Mouse (Mus musculus): ENCODE measurements at regions not wholly inside any gene's neighbourhood (a gene's known extent, or its start where the extent isn't known, plus 50 kb on each side); places are given as distances from the start of the nearest gene placed in this dataset.

DNA sequence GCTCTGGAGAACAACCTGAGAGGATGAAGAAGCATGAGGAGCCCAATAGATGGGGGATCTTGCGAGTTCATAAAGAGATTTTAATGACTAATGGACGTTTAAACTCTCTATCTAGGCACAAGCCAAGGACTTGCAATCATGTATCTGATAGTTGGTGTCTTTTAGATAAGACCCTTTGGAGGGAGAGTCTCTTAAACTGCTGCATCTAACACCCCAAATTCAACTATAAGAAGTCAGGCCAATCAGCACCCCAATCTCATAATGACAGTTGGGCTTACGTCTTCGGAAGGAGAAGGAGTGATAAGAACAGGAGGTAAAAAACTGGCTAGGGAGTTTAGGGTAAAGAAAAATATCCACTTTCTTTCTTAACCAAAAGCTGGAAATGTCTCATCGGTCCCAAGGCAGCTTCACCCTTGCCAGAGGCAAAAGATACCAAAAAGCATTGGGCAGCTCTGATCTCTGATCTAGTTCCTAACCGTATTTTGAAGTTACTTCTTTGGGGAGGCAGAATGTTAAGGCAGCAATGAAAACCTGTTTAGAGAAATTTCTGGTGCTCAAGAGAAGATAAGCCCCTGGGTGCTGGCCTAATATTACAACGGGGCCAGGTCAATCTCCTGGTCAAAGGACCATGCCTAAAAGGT, 173.6 kb upstream of the Atp2b1 start:
- TF ChIP-seq CTCF (IDR thresholded peaks at IDR 0.05): no peak
- no peaks in the 10 kb centered on the region for H3K27me3 ChIP-seq
- ChIA-PET CTCF (no interaction called here), POLR2A (no interaction called here)
- in situ Hi-C loops (cut with MboI; ENCODE audit: low pct_unique_long_range_greater_than_20kb): no loop called here
- ATAC-seq (no peak), DNase-seq (ENCODE audit: low read depth, low spot score) (no peak)

- ChIA-PET CTCF (no interaction called here), POLR2A (no interaction called here)
- TF ChIP-seq CTCF (IDR thresholded peaks at IDR 0.05): no peak
- ATAC-seq (no peak), DNase-seq (ENCODE audit: low read depth, low spot score) (no peak)
- H3K27me3 ChIP-seq: no peaks in the 10 kb centered on the region
- in situ Hi-C loops (cut with MboI; ENCODE audit: low pct_unique_long_range_greater_than_20kb): no loop called here
These were observed 172.8 kb upstream of the Atp2b1 start for GRCm38 (mm10) chr10:98741398-98741797.

GRCm38 (mm10) chr10:98742822-98743605, 171.2 kb upstream of the Atp2b1 start:
- CTCF ChIA-PET: interaction anchor here (0.9 kb wide), 1 partner anchor 222 kb away, joined by 3 read pairs; no protein-coding TSS in a partner anchor
- POLR2A ChIA-PET: interaction anchor here (0.6 kb wide), 1 partner anchor 20 kb away, joined by 3 read pairs; no protein-coding TSS in a partner anchor
- ATAC-seq: no peak
- in situ Hi-C loops (cut with MboI; ENCODE audit: low pct_unique_long_range_greater_than_20kb): no loop called here
- H3K27me3 ChIP-seq: no peaks in the 10 kb centered on the region
- TF ChIP-seq CTCF (IDR thresholded peaks at IDR 0.05): no peak
- no peak for DNase-seq (ENCODE audit: low read depth, low spot score)

DNA sequence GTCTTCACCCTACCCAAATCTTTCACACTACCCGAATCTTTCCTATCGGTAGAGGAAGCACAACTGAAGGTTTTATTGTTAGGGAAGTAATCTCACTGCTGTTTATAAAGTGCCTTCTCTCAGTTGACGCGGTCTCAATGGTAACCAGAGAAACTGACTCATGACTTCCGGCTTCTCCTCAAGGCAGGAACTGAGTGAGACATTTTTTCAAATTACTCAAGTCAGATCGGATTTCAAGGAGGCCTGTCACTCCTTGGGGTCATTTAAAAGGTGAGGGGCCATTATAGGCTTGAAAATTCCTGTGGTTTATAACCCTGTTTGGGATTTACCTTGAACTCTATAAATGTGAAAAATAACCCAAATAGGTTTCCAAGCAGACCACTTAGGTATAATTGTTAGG, 170.0 kb upstream of the Atp2b1 start:
- no peak for TF ChIP-seq CTCF (IDR thresholded peaks at IDR 0.05)
- no peaks in the 10 kb centered on the region for H3K27me3 ChIP-seq
- ATAC-seq: no peak
- in situ Hi-C loops (cut with MboI; ENCODE audit: low pct_unique_long_range_greater_than_20kb): no loop called here
- DNase-seq (ENCODE audit: low read depth, low spot score): no peak
- ChIA-PET CTCF (interaction anchor here (0.9 kb wide), 1 partner anchor 223 kb away, joined by 3 read pairs; no protein-coding TSS in a partner anchor), POLR2A (interaction anchor here (0.6 kb wide), 1 partner anchor 17 kb away, joined by 4 read pairs; no protein-coding TSS in a partner anchor)

DNA sequence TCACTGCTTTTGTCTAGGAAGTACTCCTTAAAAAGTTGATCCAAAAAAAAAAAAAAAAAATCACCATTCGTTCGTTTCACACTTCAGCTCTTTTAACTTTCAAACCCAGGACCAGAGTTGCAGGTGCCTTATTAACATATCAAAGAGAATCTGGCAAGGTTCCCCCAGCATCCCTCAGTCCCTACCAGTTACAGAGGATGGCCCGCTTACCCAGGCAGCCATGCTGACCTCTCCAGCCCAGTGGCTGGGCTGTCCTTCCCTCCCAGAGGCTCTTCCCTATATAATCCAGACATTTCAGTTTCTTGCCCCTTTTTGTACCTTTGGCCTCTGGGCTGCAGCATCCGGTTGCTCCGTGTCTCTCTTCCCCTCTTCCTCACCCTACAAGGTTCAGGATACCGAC, 169.5 kb upstream of the Atp2b1 start:
- ChIA-PET CTCF (no interaction called here), POLR2A (no interaction called here)
- no peaks in the 10 kb centered on the region for H3K27me3 ChIP-seq
- DNase-seq (ENCODE audit: low read depth, low spot score) (no peak), ATAC-seq (no peak)
- in situ Hi-C loops (cut with MboI; ENCODE audit: low pct_unique_long_range_greater_than_20kb): no loop called here
- TF ChIP-seq CTCF (IDR thresholded peaks at IDR 0.05): no peak

GRCm38 (mm10) chr10:98745409-98745808, 168.8 kb upstream of the Atp2b1 start:
- DNase-seq (ENCODE audit: low read depth, low spot score) (no peak), ATAC-seq (no peak)
- in situ Hi-C loops (cut with MboI; ENCODE audit: low pct_unique_long_range_greater_than_20kb): no loop called here
- H3K27me3 ChIP-seq: no peaks in the 10 kb centered on the region
- ChIA-PET POLR2A (no interaction called here), CTCF (no interaction called here)
- TF ChIP-seq CTCF (IDR thresholded peaks at IDR 0.05): no peak

GRCm38 (mm10) chr10:98745861-98746260, 168.3 kb upstream of the Atp2b1 start:
- DNase-seq (ENCODE audit: low read depth, low spot score) (no peak), ATAC-seq (no peak)
- no peaks in the 10 kb centered on the region for H3K27me3 ChIP-seq
- ChIA-PET CTCF (no interaction called here), POLR2A (no interaction called here)
- TF ChIP-seq CTCF (IDR thresholded peaks at IDR 0.05): no peak
- in situ Hi-C loops (cut with MboI; ENCODE audit: low pct_unique_long_range_greater_than_20kb): no loop called here

GRCm38 (mm10) chr10:98748856-98749583, 165.2 kb upstream of the Atp2b1 start:
- no peak for ATAC-seq
- peak; percentile 71 for DNase-seq (ENCODE audit: low read depth, low spot score)
- POLR2A ChIA-PET: no interaction called here
- CTCF ChIA-PET: interaction anchor here (0.6 to 0.8 kb wide), 2 partner anchors 104 to 105 kb away, joined by 3 read pairs; no protein-coding TSS in a partner anchor
- no peak for TF ChIP-seq CTCF (IDR thresholded peaks at IDR 0.05)
- in situ Hi-C loops (cut with MboI; ENCODE audit: low pct_unique_long_range_greater_than_20kb): no loop called here
- no peaks in the 10 kb centered on the region for H3K27me3 ChIP-seq

DNA sequence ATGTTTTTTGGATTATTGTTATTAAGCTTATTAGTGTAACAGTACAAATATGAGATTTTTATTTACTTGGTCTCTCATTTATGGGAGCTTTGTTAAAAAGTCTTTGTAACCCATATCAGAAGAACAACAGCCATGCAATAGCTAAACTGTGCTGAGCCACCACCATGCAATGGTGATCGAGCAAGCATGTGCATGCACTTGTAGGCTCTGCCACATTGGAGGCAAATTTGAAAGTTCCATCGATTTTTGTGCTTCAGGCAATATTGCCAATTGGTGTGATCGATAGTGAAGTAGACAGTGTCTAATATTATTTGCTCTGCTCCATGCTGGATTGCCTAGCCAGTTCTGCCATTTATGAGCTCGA, 164.6 kb upstream of the Atp2b1 start:
- POLR2A ChIA-PET: no interaction called here
- DNase-seq (ENCODE audit: low read depth, low spot score) (no peak), ATAC-seq (no peak)
- no peak for TF ChIP-seq CTCF (IDR thresholded peaks at IDR 0.05)
- CTCF ChIA-PET: interaction anchor here (0.6 to 1.0 kb wide), 3 partner anchors 28 to 106 kb away, joined by 3 read pairs; no protein-coding TSS in a partner anchor
- no peaks in the 10 kb centered on the region for H3K27me3 ChIP-seq
- in situ Hi-C loops (cut with MboI; ENCODE audit: low pct_unique_long_range_greater_than_20kb): no loop called here

- in situ Hi-C loops (cut with MboI; ENCODE audit: low pct_unique_long_range_greater_than_20kb): no loop called here
- ATAC-seq (no peak), DNase-seq (ENCODE audit: low read depth, low spot score) (no peak)
- POLR2A ChIA-PET: interaction anchor here (0.7 kb wide), 1 partner anchor 68 kb away, joined by 4 read pairs; no protein-coding TSS in a partner anchor
- no peaks in the 10 kb centered on the region for H3K27me3 ChIP-seq
- TF ChIP-seq CTCF (IDR thresholded peaks at IDR 0.05): no peak
- CTCF ChIA-PET: no interaction called here
These were observed 162.7 kb upstream of the Atp2b1 start for GRCm38 (mm10) chr10:98751376-98752058.
